In the genomic region with DNA sequence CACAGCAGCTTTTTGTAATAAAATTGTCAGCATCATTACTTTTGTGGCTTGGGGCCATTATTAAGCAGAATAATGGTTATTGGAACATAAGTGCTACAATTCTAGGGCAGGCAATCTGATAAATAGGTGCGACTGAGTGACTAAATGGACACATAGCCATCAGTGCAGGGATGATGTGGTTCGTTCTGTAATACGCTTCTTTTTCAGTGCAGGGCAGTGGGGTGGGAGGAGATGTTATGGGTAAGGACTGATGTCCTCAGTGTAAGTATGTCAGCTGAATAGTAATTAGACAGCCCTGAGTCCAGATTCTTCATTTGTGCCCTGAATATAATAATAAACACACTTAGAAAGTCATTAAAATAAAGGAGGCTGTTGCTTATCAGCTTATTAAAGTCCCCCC, we compare ENCODE assay signal across 24 mouse cellular contexts.
DNase-seq lines count a peak whose midpoint lies in the region; ATAC-seq lines count a peak whose summit lies in the region.
"Had no signal": no experiment of that assay in that cellular context is flagged by ENCODE, and none has a peak within 500 bp of the region (broad histone marks: within the 10 kb centered on the region; RNA-seq: fewer than 3 reads in every experiment).

No protein-coding gene starts in this region.

- no peak overlapping the region for H3K4me3 ChIP-seq in hindbrain, embryonic 13.5 days
- H3K4me3 ChIP-seq in hindbrain, embryonic 16.5 days (ENCODE audit: low read length) = no peak overlapping the region
- no peak overlapping the region for H3K4me3 ChIP-seq in neural tube, embryonic 12.5 days
- H3K4me3 ChIP-seq in neural tube, embryonic 14.5 days (ENCODE audit: low read depth, low read length) = no peak overlapping the region
- H3K4me3 ChIP-seq: embryonic facial prominence, embryonic 10.5 days; embryonic facial prominence, embryonic 12.5 days; forebrain, embryonic 13.5 days had no signal

- H3K9ac ChIP-seq in hindbrain, embryonic 13.5 days = no peak overlapping the region
- H3K9ac ChIP-seq in hindbrain, embryonic 16.5 days (ENCODE audit: low read depth, low read length) = no peak overlapping the region
- H3K9ac ChIP-seq in neural tube, embryonic 12.5 days = no peak overlapping the region
- H3K9ac ChIP-seq in neural tube, embryonic 14.5 days (replicated peaks; ENCODE audit: low read depth, low read length) = no peak overlapping the region
- H3K9ac ChIP-seq: embryonic facial prominence, embryonic 12.5 days; forebrain, embryonic 13.5 days had no signal

- intact Hi-C loops in left cerebral cortex, postnatal 36 days (cut with DNase I) = no loop called here

- no peaks in the 10 kb centered on the region for H3K27me3 ChIP-seq in hindbrain, embryonic 13.5 days
- no peaks in the 10 kb centered on the region for H3K27me3 ChIP-seq in hindbrain, embryonic 16.5 days (replicated peaks; ENCODE audit: control insufficient read depth, insufficient read depth, low read length)
- H3K27me3 ChIP-seq in neural tube, embryonic 12.5 days (replicated peaks) = no peaks in the 10 kb centered on the region
- H3K27me3 ChIP-seq in neural tube, embryonic 14.5 days (ENCODE audit: control insufficient read depth, insufficient read depth, low read length) = no peaks in the 10 kb centered on the region
- H3K27me3 ChIP-seq: CH12.LX; embryonic facial prominence, embryonic 12.5 days; forebrain, embryonic 13.5 days had no signal

- no peak for DNase-seq in neural tube, embryonic 10.5 days (ENCODE audit: extremely low spot score, low spot score)
- DNase-seq in left cerebral cortex, postnatal 36 days (ENCODE audit: low spot score in 2 of 2) = no peak
- no peak for DNase-seq in layer of hippocampus, postnatal 36 days
- DNase-seq: adrenal gland, adult 8-10 months; adrenal gland, postnatal 14 days; adrenal gland, postnatal 36 days; B cell, adult 2 months; cerebellum, adult 11-12 months; cerebellum, adult 2 months; cerebellum, adult 9-10 months; cerebellum, postnatal 10 days; cerebellum, postnatal 25 days had no signal

- no peaks in the 10 kb centered on the region for H3K9me3 ChIP-seq in hindbrain, embryonic 13.5 days
- no peaks in the 10 kb centered on the region for H3K9me3 ChIP-seq in hindbrain, embryonic 16.5 days (ENCODE audit: control insufficient read depth, low read length)
- H3K9me3 ChIP-seq in neural tube, embryonic 12.5 days = no peaks in the 10 kb centered on the region
- no peaks in the 10 kb centered on the region for H3K9me3 ChIP-seq in neural tube, embryonic 14.5 days (ENCODE audit: control insufficient read depth, low read length)
- H3K9me3 ChIP-seq: embryonic facial prominence, embryonic 10.5 days; embryonic facial prominence, embryonic 12.5 days; forebrain, embryonic 13.5 days; G1E had no signal

- 76% methylated on average over 3 of the region's 3 CpGs for WGBS in hindbrain, embryonic 13.5 days
- 73% methylated on average over 3 of the region's 3 CpGs for WGBS in hindbrain, embryonic 16.5 days
- WGBS in neural tube, embryonic 12.5 days = 73% methylated on average over 3 of the region's 3 CpGs
- 53% methylated on average over 3 of the region's 3 CpGs for WGBS in neural tube, embryonic 14.5 days

- 0 out of 2 replicates have a peak overlapping the region, but pooled peaks have one; percentile 12 for H3K27ac ChIP-seq in hindbrain, embryonic 13.5 days
- no peak overlapping the region for H3K27ac ChIP-seq in hindbrain, embryonic 16.5 days (ENCODE audit: low read depth, low read length)
- no peak overlapping the region for H3K27ac ChIP-seq in neural tube, embryonic 12.5 days
- H3K27ac ChIP-seq in neural tube, embryonic 14.5 days (ENCODE audit: low read depth, low read length) = no peak overlapping the region
- H3K27ac ChIP-seq: embryonic facial prominence, embryonic 10.5 days; embryonic facial prominence, embryonic 12.5 days; forebrain, embryonic 13.5 days had no signal

- no peak for ATAC-seq in hindbrain, embryonic 13.5 days (ENCODE audit: low FRiP score)
- no peak for ATAC-seq in hindbrain, embryonic 16.5 days
- 0 out of 2 replicates have a peak, but pooled peaks have one; percentile 35 for ATAC-seq in neural tube, embryonic 12.5 days (ENCODE audit: low FRiP score, low read depth)
- 0 out of 2 replicates have a peak, but pooled peaks have one; percentile 35 for ATAC-seq in neural tube, embryonic 14.5 days (ENCODE audit: low read depth)
- ATAC-seq: activated CD4-positive, CD25-positive, alpha-beta regulatory T cell, adult 4 months; CD4-positive, CD25-positive, alpha-beta regulatory T cell, adult 4 months; forebrain, embryonic 13.5 days; Patski had no signal

- H3K4me2 ChIP-seq in hindbrain, embryonic 13.5 days = no peak overlapping the region
- no peak overlapping the region for H3K4me2 ChIP-seq in hindbrain, embryonic 16.5 days (ENCODE audit: low read length)
- no peak overlapping the region for H3K4me2 ChIP-seq in neural tube, embryonic 12.5 days (replicated peaks)
- no peak overlapping the region for H3K4me2 ChIP-seq in neural tube, embryonic 14.5 days (ENCODE audit: low read depth, low read length)
- H3K4me2 ChIP-seq: embryonic facial prominence, embryonic 12.5 days; forebrain, embryonic 13.5 days had no signal

- no peaks in the 10 kb centered on the region for H3K36me3 ChIP-seq in hindbrain, embryonic 13.5 days
- no peaks in the 10 kb centered on the region for H3K36me3 ChIP-seq in hindbrain, embryonic 16.5 days (ENCODE audit: control insufficient read depth, insufficient read depth, low read length)
- H3K36me3 ChIP-seq in neural tube, embryonic 12.5 days = no peaks in the 10 kb centered on the region
- no peaks in the 10 kb centered on the region for H3K36me3 ChIP-seq in neural tube, embryonic 14.5 days (ENCODE audit: control insufficient read depth, insufficient read depth, low read length)
- H3K36me3 ChIP-seq: embryonic facial prominence, embryonic 10.5 days; embryonic facial prominence, embryonic 12.5 days; G1E had no signal

- H3K4me1 ChIP-seq in hindbrain, embryonic 13.5 days (replicated peaks) = peaks cover 8% of the 10 kb centered on the region
- H3K4me1 ChIP-seq in hindbrain, embryonic 16.5 days (ENCODE audit: control insufficient read depth, insufficient read depth, low read depth, low read length) = no peaks in the 10 kb centered on the region
- no peaks in the 10 kb centered on the region for H3K4me1 ChIP-seq in neural tube, embryonic 12.5 days
- H3K4me1 ChIP-seq in neural tube, embryonic 14.5 days (ENCODE audit: control insufficient read depth, insufficient read depth, low read length) = no peaks in the 10 kb centered on the region
- H3K4me1 ChIP-seq: embryonic facial prominence, embryonic 10.5 days; embryonic facial prominence, embryonic 12.5 days had no signal

Comparison
In these comparisons a context has a peak if more than half of its experiments do, and no peak if none do; other contexts are left out.
1. ATAC-seq: peak in neural tube, embryonic 12.5 days (single experiment) and neural tube, embryonic 14.5 days (single experiment); none in hindbrain, embryonic 13.5 days (single experiment) and hindbrain, embryonic 16.5 days (single experiment).